Mouse (Mus musculus) embryonic facial prominence, embryonic 14.5 days (tissue): ENCODE results near the gene Gtf2h5. TPM values are rescaled to one million over a fixed set of nuclear protein-coding genes. Genes with fewer than 3 reads are reported as not detected.

ENCODE experiments used
- ATAC-seq: fragments of 200-750 bp; cut with Nextera tagmentation; 2 replicates; pipeline ENCODE4 v1.8.0; 2017; ENCODE audit warnings: low read depth, moderate number of reproducible peaks, moderate TSS enrichment
- DNase-seq: peaks from one replicate; pipeline ENCODE4 v3.0.0-alpha.2; 2015; ENCODE audit warnings: low spot score
- H3K27ac ChIP-seq: fragments of 300-500 bp; sonication (generic); replicated peaks from 2 replicates; pipeline ENCODE4 v1.5.1; 2014; ENCODE audit warnings: low read depth, mild to moderate bottlenecking, low read length, moderate library complexity
- H3K27me3 ChIP-seq: fragments of 300-500 bp; sonication (generic); replicated peaks from 2 replicates; pipeline ENCODE4 v1.6.1; 2014; ENCODE audit warnings: low read length; ENCODE audit not compliant: control insufficient read depth, insufficient read depth
- H3K36me3 ChIP-seq: fragments of 300-500 bp; sonication (generic); 2 replicates; pipeline ENCODE4 v1.6.1; 2014; ENCODE audit warnings: low read length, mixed read lengths; ENCODE audit not compliant: control insufficient read depth, insufficient read depth
- H3K4me1 ChIP-seq: fragments of 300-500 bp; sonication (generic); 2 replicates; pipeline ENCODE4 v1.6.1; 2014; ENCODE audit warnings: antibody characterized with exemption, low read length; ENCODE audit not compliant: control insufficient read depth, insufficient read depth
- H3K4me2 ChIP-seq: fragments of 300-500 bp; sonication (generic); 2 replicates; pipeline ENCODE4 v1.6.1; 2014; ENCODE audit warnings: low read depth, mild to moderate bottlenecking, low read length, moderate library complexity, mixed read lengths
- H3K4me3 ChIP-seq: fragments of 300-500 bp; sonication (generic); 2 replicates; pipeline ENCODE4 v1.5.1; 2014; ENCODE audit warnings: low read depth, mild to moderate bottlenecking, low read length
- H3K9ac ChIP-seq: fragments of 300-500 bp; sonication (generic); 2 replicates; pipeline ENCODE4 v1.6.1; 2014; ENCODE audit warnings: low read depth, mild to moderate bottlenecking, low read length, moderate library complexity, mixed read lengths
- H3K9me3 ChIP-seq: fragments of 300-500 bp; sonication (generic); 2 replicates; pipeline ENCODE4 v1.6.1; 2016; ENCODE audit warnings: low read length; ENCODE audit not compliant: control insufficient read depth
- WGBS: fragments of 180-500 bp; shearing (Covaris S2); extraction: QIAGEN DNeasy Blood & Tissue Kit; methylation state at CpG from one replicate; pipeline ENCODE4 v1.1.7; 2014; 5-methylcytosine and 5-hydroxymethylcytosine counted together
- polyA plus RNA-seq: library from polyadenylated mRNA; unstranded; fragments of >200 nt; fragmentation: Nextera tagmentation; extraction: Ambion mirVana; gene quantifications from 2 replicates; pipeline ENCODE4 v1.2.1, GENCODE M21; 2014

Gtf2h5 gene
- polyA plus RNA-seq, 1 experiment from 2014 or later = 171 TPM

GRCm38 (mm10) chr17:6102287-6102686, 22.7 kb downstream of the Gtf2h5 start:
- no peak for ATAC-seq
- no peak overlapping the region for H3K4me3 ChIP-seq
- 86% methylated on average over 3 of the region's 3 CpGs for WGBS

GRCm38 (mm10) chr17:6103566-6103965, 24.0 kb downstream of the Gtf2h5 start:
- no peak overlapping the region for H3K4me2 ChIP-seq
- ATAC-seq (no peak), DNase-seq (no peak)
- no peaks in the 10 kb centered on the region for H3K27me3 ChIP-seq
- no peak overlapping the region for H3K9ac ChIP-seq
- no peaks in the 10 kb centered on the region for H3K9me3 ChIP-seq
- peaks cover 9% of the 10 kb centered on the region for H3K4me1 ChIP-seq
- no peak overlapping the region for H3K27ac ChIP-seq
- no peak overlapping the region for H3K4me3 ChIP-seq
- no peaks in the 10 kb centered on the region for H3K36me3 ChIP-seq
- WGBS = 76% methylated on average over 6 of the region's 6 CpGs

More at GRCm38 (mm10) chr17:6102287-6102686, 22.7 kb downstream of the Gtf2h5 start:
- Histone ChIP-seq H3K27ac (no peak overlapping the region), H3K36me3 (no peaks in the 10 kb centered on the region), H3K9me3 (no peaks in the 10 kb centered on the region), H3K4me1 (0 out of 2 replicates have a peak, but pooled peaks cover 4% of the 10 kb centered on the region), H3K27me3 (no peaks in the 10 kb centered on the region), H3K9ac (no peak overlapping the region), H3K4me2 (no peak overlapping the region)
- DNase-seq = no peak

- DNase-seq (peak; percentile 96), ATAC-seq (peak; percentile 96)
- peak within 1 kb of the TSS; percentile 97 for H3K27ac ChIP-seq
- peaks cover 14% of the 10 kb centered on the region for H3K4me1 ChIP-seq
- H3K9me3 ChIP-seq = no peaks in the 10 kb centered on the region
- peaks cover 12% of the 10 kb centered on the region; the same call in 1 of the 2 replicates for H3K36me3 ChIP-seq
- H3K4me3 ChIP-seq = peak within 1 kb of the TSS; percentile 87
- 0% methylated on average over 30 of the region's 76 CpGs for WGBS
- peak within 1 kb of the TSS; percentile 73 for H3K4me2 ChIP-seq
- H3K9ac ChIP-seq = peak within 1 kb of the TSS; percentile 98
- H3K27me3 ChIP-seq = no peaks in the 10 kb centered on the region
Measured at GRCm38 (mm10) chr17:6106361-6107014, 26.9 kb downstream of the Gtf2h5 start, which contains the start of gene Tulp4. Tulp4 (plus strand) TSS chr17:6106437.

GRCm38 (mm10) chr17:6107015-6107601, 27.5 kb downstream of the Gtf2h5 start:
- WGBS = 1% methylated on average over 30 of the region's 50 CpGs

GRCm38 (mm10) chr17:6108175-6108574, 28.6 kb downstream of the Gtf2h5 start:
- Histone ChIP-seq H3K9me3 (no peaks in the 10 kb centered on the region), H3K36me3 (peaks cover 13% of the 10 kb centered on the region; the same call in 1 of the 2 replicates), H3K27ac (peak overlapping the region; percentile 97; the same call in 1 of the 2 replicates), H3K4me2 (peak overlapping the region; percentile 73), H3K27me3 (no peaks in the 10 kb centered on the region), H3K9ac (peak overlapping the region; percentile 98), H3K4me3 (peak overlapping the region; percentile 87), H3K4me1 (peaks cover 14% of the 10 kb centered on the region)
- DNase-seq = no peak
- WGBS = 34% methylated on average over 7 of the region's 7 CpGs
- no peak for ATAC-seq

More at GRCm38 (mm10) chr17:6107015-6107601, 27.5 kb downstream of the Gtf2h5 start:
- peak overlapping the region; percentile 87 for H3K4me3 ChIP-seq
- peak overlapping the region; percentile 97 for H3K27ac ChIP-seq
- no peaks in the 10 kb centered on the region for H3K9me3 ChIP-seq
- peaks cover 14% of the 10 kb centered on the region for H3K4me1 ChIP-seq
- peak overlapping the region; percentile 98 for H3K9ac ChIP-seq
- H3K36me3 ChIP-seq = peaks cover 13% of the 10 kb centered on the region; the same call in 1 of the 2 replicates
- ATAC-seq (peak; percentile 41), DNase-seq (peak; percentile 71)
- H3K27me3 ChIP-seq = no peaks in the 10 kb centered on the region
- peak overlapping the region; percentile 73 for H3K4me2 ChIP-seq

GRCm38 (mm10) chr17:6110956-6111355, 31.4 kb downstream of the Gtf2h5 start:
- H3K27ac ChIP-seq = no peak overlapping the region
- peaks cover 20% of the 10 kb centered on the region for H3K36me3 ChIP-seq
- 83% methylated on average over 3 of the region's 3 CpGs for WGBS
- no peaks in the 10 kb centered on the region for H3K27me3 ChIP-seq
- no peak overlapping the region for H3K4me3 ChIP-seq
- H3K4me2 ChIP-seq = no peak overlapping the region
- ATAC-seq (no peak), DNase-seq (no peak)
- peaks cover 10% of the 10 kb centered on the region for H3K4me1 ChIP-seq
- H3K9ac ChIP-seq = no peak overlapping the region
- no peaks in the 10 kb centered on the region for H3K9me3 ChIP-seq

GRCm38 (mm10) chr17:6113653-6114052, 34.1 kb downstream of the Gtf2h5 start:
- Histone ChIP-seq H3K27me3 (no peaks in the 10 kb centered on the region), H3K4me3 (no peak overlapping the region), H3K27ac (no peak overlapping the region), H3K9ac (no peak overlapping the region), H3K9me3 (no peaks in the 10 kb centered on the region), H3K36me3 (peaks cover 23% of the 10 kb centered on the region), H3K4me1 (peaks cover 7% of the 10 kb centered on the region), H3K4me2 (no peak overlapping the region)
- WGBS = 86% methylated on average over 6 of the region's 6 CpGs
- ATAC-seq (no peak), DNase-seq (no peak)

GRCm38 (mm10) chr17:6115085-6115484, 35.5 kb downstream of the Gtf2h5 start:
- 97% methylated on average over 9 of the region's 9 CpGs for WGBS
- Histone ChIP-seq H3K9ac (no peak overlapping the region), H3K27ac (no peak overlapping the region), H3K4me2 (no peak overlapping the region), H3K9me3 (no peaks in the 10 kb centered on the region), H3K4me1 (0 out of 2 replicates have a peak, but pooled peaks cover 4% of the 10 kb centered on the region), H3K27me3 (no peaks in the 10 kb centered on the region), H3K36me3 (peaks cover 23% of the 10 kb centered on the region), H3K4me3 (no peak overlapping the region)
- ATAC-seq (no peak), DNase-seq (no peak)
